Mouse (Mus musculus) v-Abl transformed pro-B cells (cell line): ENCODE measurements around the gene Clns1a.

Experiments used
- in situ Hi-C, 2 experiments: fragments of 400-800 bp; cut with MboI; formaldehyde crosslinking; loops; one replicate each; pipeline ENCODE4 v1.15.1; 2025; ENCODE audit not compliant: unreplicated experiment in 2 of 2

Clns1a gene

DNA sequence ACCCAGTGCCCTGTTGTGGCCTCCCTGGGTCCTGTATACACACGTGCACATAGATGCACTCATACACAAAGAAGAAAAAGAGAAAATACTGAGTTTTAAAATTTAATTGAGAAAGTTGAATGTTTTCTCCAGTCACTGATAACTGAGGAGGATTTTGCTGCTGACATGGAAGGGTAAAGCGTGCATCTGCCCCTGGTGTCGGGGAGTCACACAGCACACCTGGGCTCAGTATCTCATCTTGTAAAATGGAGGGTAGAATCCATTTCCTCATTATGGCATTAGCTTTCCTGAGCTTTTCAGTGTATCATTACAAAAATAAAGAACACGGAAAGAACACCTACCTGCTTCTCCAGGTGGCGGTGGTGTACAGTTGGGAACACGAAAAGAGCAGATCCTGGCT, 29.0 kb downstream of the Clns1a start:
- in situ Hi-C loops: no loop called here

DNA sequence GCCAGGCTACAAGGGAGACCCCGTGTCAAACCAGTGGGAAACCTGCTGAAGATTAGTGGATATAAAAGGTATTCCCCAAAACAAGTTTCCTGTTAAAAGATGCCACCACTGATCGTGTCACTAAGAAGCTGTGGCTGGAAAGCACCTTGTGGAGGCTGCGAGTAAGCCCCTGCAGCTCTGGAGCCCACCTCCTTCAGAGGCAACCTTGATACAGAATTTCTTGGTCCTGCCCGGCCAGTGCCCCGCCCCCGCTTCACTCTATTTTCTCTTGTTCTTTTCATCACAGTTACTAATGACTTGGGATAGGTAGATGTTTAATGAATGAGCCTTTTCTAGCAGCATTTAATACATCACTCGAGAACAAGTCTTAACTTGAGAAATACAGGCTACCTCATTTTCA, 29.6 kb downstream of the Clns1a start:
- in situ Hi-C loops: no loop called here

DNA sequence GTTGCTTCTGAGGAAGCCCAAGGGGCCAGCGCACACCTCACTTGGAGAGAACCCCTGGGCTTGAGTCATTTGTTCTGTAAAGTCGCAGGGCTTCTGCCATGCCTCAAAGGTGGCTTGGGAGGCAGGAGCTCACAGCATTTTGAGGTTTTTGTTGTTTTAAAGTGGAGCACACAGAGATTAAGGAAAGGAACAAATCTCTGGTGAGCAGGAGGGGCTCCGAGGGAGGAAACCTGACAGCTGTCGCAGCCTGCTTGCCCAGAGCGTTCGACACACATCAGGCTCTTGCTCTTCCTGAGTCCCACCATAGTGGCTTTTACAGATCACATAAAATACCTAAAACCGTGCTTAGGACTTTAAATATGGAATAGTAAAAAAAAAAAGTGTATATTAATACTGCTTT, 30.3 kb downstream of the Clns1a start:
- in situ Hi-C loops: no loop called here

- in situ Hi-C loops: no loop called here
Measured at GRCm38 (mm10) chr7:97728666-97729614, 32.5 kb downstream of the Clns1a start.

- in situ Hi-C loops: no loop called here
Measured at GRCm38 (mm10) chr7:97730427-97730826, 34.0 kb downstream of the Clns1a start.

- in situ Hi-C loops: no loop called here
Measured at GRCm38 (mm10) chr7:97733606-97734005, 37.2 kb downstream of the Clns1a start.

GRCm38 (mm10) chr7:97735021-97735420, 38.6 kb downstream of the Clns1a start:
- in situ Hi-C loops: no loop called here

DNA sequence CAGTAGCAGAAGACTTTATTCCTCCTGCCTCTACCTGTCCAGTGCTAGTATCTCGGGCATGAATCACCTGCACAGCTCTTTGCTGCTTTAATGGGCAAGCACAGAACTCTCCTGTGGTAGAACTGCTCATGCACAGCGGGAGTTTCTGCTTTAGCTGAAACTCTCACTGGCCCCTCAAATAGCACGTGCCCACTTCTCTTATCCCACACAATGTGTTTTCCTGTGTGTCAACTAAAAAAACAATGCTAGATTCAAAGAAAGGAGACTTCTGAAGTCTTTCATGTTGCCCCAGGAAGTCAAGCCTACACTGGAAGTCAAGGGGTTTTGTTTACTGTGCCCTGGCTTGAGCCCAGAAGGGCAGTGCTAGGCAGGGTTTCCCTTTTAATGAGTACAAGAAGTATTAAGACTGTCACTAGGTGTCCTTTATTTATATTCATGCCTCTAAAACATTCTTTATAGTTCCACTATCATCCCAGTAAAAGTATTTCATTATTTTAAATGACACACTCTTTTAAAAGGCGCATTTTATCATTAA, 39.5 kb downstream of the Clns1a start:
- in situ Hi-C loops: no loop called here

DNA sequence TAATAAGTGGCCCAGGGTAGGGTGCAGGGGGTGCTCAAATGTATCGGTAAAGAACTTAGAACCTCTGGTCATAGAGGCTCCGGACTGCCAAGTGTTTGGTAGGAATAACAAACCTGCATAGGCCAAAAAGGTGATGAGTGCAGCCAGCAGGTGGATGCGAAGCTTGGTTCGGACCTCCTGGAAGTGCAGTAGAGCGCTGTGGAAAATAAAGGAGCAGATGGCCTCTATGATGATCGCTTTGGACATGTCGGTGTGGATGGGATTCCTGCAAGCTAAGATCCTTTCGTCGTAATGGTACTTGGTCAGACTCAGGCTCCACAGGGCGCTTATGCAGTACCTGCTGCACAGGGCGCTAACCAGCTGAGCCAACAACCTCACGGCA, 40.8 kb downstream of the Clns1a start:
- in situ Hi-C loops: no loop called here

- in situ Hi-C loops: no loop called here
Measured at GRCm38 (mm10) chr7:97737638-97738456, 41.4 kb downstream of the Clns1a start, which contains the start of gene Aqp11. Aqp11 (minus strand) TSS chr7:97738289.

DNA sequence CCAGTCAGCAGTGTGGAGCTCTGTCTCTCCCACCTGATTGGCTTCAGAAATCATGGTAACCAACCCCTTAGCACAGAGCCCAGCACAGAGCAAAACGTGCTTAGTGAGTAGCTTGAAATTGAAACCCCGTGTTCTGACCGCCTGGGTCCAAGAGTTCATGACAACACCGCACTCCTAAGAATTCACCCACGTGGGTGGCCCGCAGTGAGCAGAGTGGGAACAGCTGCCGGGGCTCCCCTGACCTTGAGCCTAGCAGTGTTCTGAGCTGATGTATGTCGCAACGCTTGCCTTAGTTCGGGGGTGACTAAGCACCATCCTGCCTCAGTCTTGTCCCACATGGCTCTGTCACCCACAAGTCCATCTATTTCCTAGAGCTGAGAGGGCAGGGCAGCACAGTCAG, 44.5 kb downstream of the Clns1a start:
- in situ Hi-C loops: loop anchor here in 1 of 2 experiments (10.0 kb wide), 1 partner anchor 454 kb away; the partner anchor contains the start of gene B3gnt6

DNA sequence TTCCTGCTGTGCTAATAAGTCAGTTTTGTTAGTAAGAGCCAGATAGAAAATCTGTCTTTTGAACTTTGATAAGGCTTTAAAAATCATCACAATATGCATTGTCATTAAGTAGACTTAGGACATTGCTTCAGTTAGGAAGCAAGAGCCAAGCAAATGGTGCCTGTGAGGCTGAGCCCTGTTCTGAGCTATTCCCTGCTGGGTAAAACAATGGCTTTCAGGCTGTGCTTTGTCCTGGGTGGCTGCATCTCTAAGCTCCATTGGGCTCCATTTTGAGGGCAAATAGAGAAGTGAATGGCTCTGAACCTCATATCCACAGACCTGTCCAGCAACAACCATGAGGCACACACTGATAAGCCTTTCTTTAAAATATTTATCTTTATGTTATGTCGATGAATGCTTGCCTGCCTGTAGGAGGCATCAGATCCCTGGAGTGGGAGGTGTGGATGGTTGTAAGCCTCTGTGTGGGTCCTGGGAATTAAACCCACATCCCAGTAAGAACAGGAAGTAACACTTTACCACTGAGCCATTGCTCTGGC, 45.4 kb downstream of the Clns1a start:
- in situ Hi-C loops: loop anchor here in 1 of 2 experiments (10.0 kb wide), 1 partner anchor 453 kb away; the partner anchor contains the start of gene B3gnt6

DNA sequence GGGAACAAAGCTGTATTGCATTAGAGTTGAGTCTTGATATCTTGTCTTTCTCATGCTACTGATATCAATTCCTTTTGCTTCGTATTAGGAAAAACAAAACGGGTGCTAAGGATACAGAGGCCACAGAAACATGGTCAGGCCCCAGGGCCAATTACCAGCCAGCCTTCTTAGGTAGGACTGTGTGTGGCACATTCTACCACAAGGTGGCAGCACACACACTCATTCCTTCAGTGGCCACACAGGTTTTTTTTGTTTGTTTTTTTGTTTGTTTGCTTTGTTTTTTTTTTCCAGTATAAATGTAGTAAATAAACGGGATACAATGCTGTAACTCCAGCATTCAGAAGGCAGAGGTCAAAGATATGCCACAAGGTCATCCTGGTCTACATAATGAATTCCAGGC, 48.9 kb downstream of the Clns1a start:
- in situ Hi-C loops: loop anchor here (5.0 to 10.0 kb wide), 4 partner anchors 237 to 450 kb away; partner anchors contain the start of genes Myo7a (in 2 of the 2) and B3gnt6 (in 1 of the 2)

GRCm38 (mm10) chr7:97747176-97747707, 50.8 kb downstream of the Clns1a start:
- in situ Hi-C loops: loop anchor here (5.0 to 10.0 kb wide), 4 partner anchors 235 to 448 kb away; partner anchors contain the start of genes Myo7a (in 2 of the 2) and B3gnt6 (in 1 of the 2)

DNA sequence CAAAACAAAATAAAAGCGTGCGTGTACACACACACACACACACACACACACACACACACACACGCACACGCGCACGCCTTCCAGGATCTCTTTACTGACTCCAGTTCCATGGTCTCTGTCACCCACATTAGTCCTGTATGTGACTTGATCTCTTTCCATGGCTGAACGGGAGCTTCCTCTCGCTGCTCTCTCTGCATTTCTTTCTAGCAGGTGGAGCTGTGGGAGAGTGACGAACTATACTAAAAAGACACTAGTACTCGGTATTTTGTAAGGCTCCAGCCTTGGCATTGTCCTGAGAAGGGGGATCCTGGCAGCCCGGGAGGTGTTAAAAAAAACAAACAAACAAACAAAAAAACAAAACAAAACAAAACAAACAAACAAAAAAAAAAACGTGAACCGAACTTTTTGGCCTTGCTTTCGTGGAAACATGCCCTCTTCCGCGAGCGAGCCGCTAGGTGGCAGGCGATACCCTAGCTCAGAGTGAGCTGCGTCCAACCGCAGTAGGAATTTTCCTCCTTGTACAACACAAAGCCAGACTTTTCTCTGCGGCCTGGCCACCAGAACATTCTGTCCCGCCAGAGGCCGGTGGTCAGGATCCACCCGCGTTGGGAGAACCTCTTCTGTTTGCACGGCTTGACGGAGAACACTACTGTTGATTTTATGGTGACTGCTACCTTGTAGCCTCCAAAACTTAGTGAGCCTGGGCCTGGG, 51.5 kb downstream of the Clns1a start:
- in situ Hi-C loops: loop anchor here (5.0 to 10.0 kb wide), 4 partner anchors 234 to 447 kb away; partner anchors contain the start of genes Myo7a (in 2 of the 2) and B3gnt6 (in 1 of the 2)

- in situ Hi-C loops: loop anchor here (5.0 to 10.0 kb wide), 4 partner anchors 234 to 446 kb away; partner anchors contain the start of genes Myo7a (in 2 of the 2) and B3gnt6 (in 1 of the 2)
Measured at GRCm38 (mm10) chr7:97748527-97749206, 52.2 kb downstream of the Clns1a start.

DNA sequence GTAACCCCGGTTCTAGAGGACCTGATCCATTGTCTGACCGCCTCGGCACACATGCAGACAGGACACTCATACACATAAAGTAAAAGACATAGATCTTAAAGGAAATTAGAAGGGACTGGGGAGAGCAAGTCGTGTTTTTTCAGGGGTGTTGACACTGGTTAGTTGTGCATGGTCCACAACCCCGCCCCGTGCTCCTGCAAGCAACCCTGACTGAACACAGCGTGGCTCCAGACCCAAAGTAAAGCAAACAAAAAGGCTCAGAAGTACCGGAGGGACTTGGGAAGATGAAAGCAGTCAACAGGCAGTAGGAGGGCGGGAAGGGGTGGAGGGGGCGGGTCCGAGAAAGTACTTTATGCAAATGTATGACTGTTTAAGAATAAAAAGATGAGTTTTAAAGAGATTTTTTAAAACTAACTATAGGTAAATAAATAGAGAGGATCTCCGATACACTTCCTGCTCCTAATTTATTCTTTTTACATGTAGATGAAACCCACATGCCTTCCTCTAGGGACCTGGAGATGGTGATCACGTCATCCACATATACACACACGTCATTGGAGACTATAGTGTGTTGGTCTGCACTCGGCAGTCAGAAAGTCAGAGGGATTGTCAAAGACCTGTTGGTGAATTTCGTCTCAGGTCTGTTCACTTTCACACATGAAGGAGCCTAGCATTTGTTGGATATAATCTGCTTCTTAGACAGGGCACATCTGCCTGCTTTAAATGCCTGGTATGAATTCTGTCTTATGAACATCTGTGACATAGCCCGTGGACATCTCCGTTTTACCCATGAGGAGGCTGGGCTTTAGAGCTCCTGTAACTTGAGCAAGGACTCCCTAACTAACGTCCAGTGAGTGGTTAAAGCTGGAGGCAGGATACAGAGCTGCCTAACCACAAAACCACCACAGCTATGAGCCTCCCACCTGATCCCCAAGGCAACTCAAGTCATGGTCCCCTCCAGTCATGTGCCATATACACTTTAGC, 53.1 kb downstream of the Clns1a start:
- in situ Hi-C loops: loop anchor here (5.0 to 10.0 kb wide), 5 partner anchors 98 to 445 kb away; partner anchors contain the start of genes Myo7a (in 2 of the 2) and B3gnt6 (in 1 of the 2)
